Mouse (Mus musculus): ENCODE measurements at regions not wholly inside any gene's neighbourhood (a gene's known extent, or its start where the extent isn't known, plus 50 kb on each side); places are given as distances from the start of the nearest gene placed in this dataset.
A peak's percentile ranks its signal among the peaks of the same experiment; 100 is the strongest.
"Not testable (repeated sequence)": the region's sequence is repeated elsewhere in the genome, so short reads cannot be mapped to it uniquely, and the experiment has no call there.

GRCm38 (mm10) chr13:11030874-11031273 is 670.2 kb upstream of the Chrm3 start:
- not testable (repeated sequence) for DNase-seq

GRCm38 (mm10) chr13:11030381-11030780 is 669.7 kb upstream of the Chrm3 start:
- DNase-seq = no peak

GRCm38 (mm10) chr13:11025918-11026317 is 665.3 kb upstream of the Chrm3 start:
- no peak for DNase-seq

GRCm38 (mm10) chr13:11024441-11024840 is 663.8 kb upstream of the Chrm3 start:
- no peak for DNase-seq

GRCm38 (mm10) chr13:11017584-11017983 is 656.9 kb upstream of the Chrm3 start:
- no peak for DNase-seq

- DNase-seq = no peak
Measured at GRCm38 (mm10) chr13:11005374-11005773, 644.7 kb upstream of the Chrm3 start.

- DNase-seq = no peak
Measured at GRCm38 (mm10) chr13:10991151-10991550, 630.5 kb upstream of the Chrm3 start.

- no peak for DNase-seq
Measured at GRCm38 (mm10) chr13:10990503-10991025, 629.9 kb upstream of the Chrm3 start.

- no peak for DNase-seq
Measured at GRCm38 (mm10) chr13:10989095-10989814, 628.6 kb upstream of the Chrm3 start.

GRCm38 (mm10) chr13:10983736-10984135 is 623.1 kb upstream of the Chrm3 start:
- no peak for DNase-seq

- DNase-seq = no peak
Measured at GRCm38 (mm10) chr13:10982543-10982942, 621.9 kb upstream of the Chrm3 start.

- no peak for DNase-seq
Measured at GRCm38 (mm10) chr13:10971932-10972331, 611.3 kb upstream of the Chrm3 start.

GRCm38 (mm10) chr13:10970721-10971120 is 610.1 kb upstream of the Chrm3 start:
- no peak for DNase-seq

- no peak for DNase-seq
Measured at GRCm38 (mm10) chr13:10952923-10953322, 592.3 kb upstream of the Chrm3 start.

- DNase-seq = not testable (repeated sequence)
Measured at GRCm38 (mm10) chr13:10950658-10951057, 590.0 kb upstream of the Chrm3 start.

GRCm38 (mm10) chr13:10947398-10947797 is 586.8 kb upstream of the Chrm3 start:
- no peak for DNase-seq

- DNase-seq = no peak
Measured at GRCm38 (mm10) chr13:10943877-10944276, 583.2 kb upstream of the Chrm3 start.

GRCm38 (mm10) chr13:10942031-10942655 is 581.5 kb upstream of the Chrm3 start:
- peak; percentile 51 for DNase-seq

- no peak for DNase-seq
Measured at GRCm38 (mm10) chr13:10938233-10938632, 577.6 kb upstream of the Chrm3 start.

- no peak for DNase-seq
Measured at GRCm38 (mm10) chr13:10930741-10931140, 570.1 kb upstream of the Chrm3 start.

- no peak for DNase-seq
Measured at GRCm38 (mm10) chr13:10914377-10914776, 553.7 kb upstream of the Chrm3 start.

GRCm38 (mm10) chr13:10909122-10909751 is 548.6 kb upstream of the Chrm3 start:
- DNase-seq = no peak

GRCm38 (mm10) chr13:10867864-10868263 is 507.2 kb upstream of the Chrm3 start:
- DNase-seq = no peak
